Mouse (Mus musculus) kidney, adult 2 months (tissue): ENCODE measurements around the gene Trim15.

ENCODE experiments used
- CTCF ChIP-seq: fragments of 200-500 bp; conservative IDR thresholded peaks from 2 replicates; pipeline ENCODE4 v1.5.1; 2011; ENCODE audit warnings: low read depth, mild to moderate bottlenecking, control low read depth, low read length, moderate library complexity, mixed read lengths; ENCODE audit not compliant: insufficient read depth, insufficient read length
- POLR2A ChIP-seq: fragments of 200-500 bp; IDR thresholded peaks from one replicate; pipeline ENCODE4 v1.6.1; 2011; ENCODE audit warnings: low read depth, low read length, control low read depth

DNA sequence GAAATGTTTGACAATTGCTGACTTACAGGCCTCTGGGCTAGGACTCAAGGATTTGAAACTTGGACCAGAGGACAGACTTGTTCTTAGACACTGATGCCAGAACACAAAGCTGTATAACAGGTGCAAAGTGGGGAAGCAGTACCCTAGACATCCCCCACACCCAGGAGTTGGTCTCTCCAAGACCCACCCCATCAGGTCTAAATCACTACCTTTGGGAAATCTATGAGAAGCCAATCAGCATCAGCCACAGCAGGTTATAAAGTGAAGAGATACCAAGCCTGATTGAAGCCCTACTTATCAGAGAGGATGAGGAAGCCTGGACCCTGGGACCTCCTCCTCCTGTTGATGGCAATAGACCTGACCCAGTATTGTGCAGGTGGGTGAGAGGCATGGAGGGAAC, 55.1 kb downstream of the Trim15 start, which contains the start of gene H2-M10.6:
- TF ChIP-seq POLR2A = no peak
- no peak for TF ChIP-seq CTCF
